Mouse (Mus musculus) adrenal gland, adult 8-10 months (tissue): Measurements from ENCODE around the gene H2-D1. TPM values are rescaled to one million over a fixed set of nuclear protein-coding genes. Genes with fewer than 3 reads are reported as not detected.
"Not testable (repeated sequence)": the region's sequence is repeated elsewhere in the genome, so short reads cannot be mapped to it uniquely, and the experiment has no call there.

Experiments
- DNase-seq: peaks from one replicate; pipeline ENCODE4 v3.0.0; 2022
- microRNA-seq, 2 experiments: library from miRNA; unstranded; fragments of <30 nt; microRNA quantifications; one replicate each; pipeline ENCODE4 v1.2.0; 2022
- total RNA-seq, 4 experiments: library from RNA; stranded (reverse); gene quantifications; 2 replicates each; pipeline ENCODE4 v1.2.4; 2022

H2-D1 gene
- total RNA-seq, 4 experiments from 2014 or later = 209 to 349 (median 279) TPM

DNA sequence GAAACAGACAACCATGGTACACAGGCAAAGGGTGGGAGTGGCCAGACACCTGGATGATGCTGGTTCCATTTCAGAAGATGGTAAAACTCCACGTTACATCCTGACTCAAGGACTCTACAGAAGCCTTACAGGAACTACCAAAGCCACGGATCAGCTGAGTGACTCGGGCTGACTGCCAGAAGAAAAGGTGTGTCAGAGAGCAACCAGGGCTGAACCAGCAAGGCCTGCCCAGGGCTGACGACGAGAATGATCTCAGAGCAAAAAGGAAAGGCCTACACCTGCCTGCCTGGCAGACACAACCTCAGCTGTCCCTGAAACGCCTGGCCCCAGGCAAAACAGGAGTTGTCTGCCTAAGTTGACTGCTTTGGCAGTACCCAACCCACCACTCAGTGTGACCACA, 41.9 kb downstream of the H2-D1 start:
- no peak for DNase-seq

DNA sequence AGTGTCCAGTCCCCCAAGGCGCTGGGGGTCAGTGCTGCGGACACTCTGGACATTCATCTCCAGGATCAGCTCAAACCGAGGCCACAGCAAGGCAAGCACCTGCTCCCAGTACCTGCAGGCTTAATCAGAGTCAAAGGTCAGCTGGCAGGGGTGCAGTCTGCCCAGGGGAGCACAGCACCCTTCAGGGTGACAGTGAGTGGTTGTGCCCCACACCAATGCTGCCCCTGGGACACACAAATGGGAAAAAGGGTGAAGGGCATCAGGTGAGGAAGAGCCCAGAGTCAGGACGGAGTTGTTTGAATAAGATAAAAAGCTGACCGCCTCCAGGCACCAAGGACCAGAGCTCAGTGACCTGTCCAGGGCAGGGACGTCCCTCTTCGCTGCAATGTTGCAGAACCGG, 42.4 kb downstream of the H2-D1 start:
- DNase-seq = not testable (repeated sequence)

Small RNA genes within 50 kb of the gene (microRNA-seq; reads per million reads assigned to microRNA genes)
- 0 to 0.34 reads per million in 2 experiments for gene Mir6975
- gene Mir8094 = 0 reads per million in 2 experiments

Other genes with a start within 250 kb of the H2-D1 start
- gene Vwa7, start 246.2 kb upstream of the H2-D1 start, total RNA-seq = 1 to 10 TPM in 2 of 4 experiments, under 1 TPM in 2; 0.75 to 1.8 (median 1.2) TPM
- 1 to 10 TPM in 2 of 4 experiments, under 1 TPM in 2; 0.91 to 2.8 (median 0.99) TPM for gene Sapcd1, start 234.7 kb upstream of the H2-D1 start, total RNA-seq
- gene Msh5, start 216.0 kb upstream of the H2-D1 start, total RNA-seq = 1 to 10 TPM in 3 of 4 experiments, under 1 TPM in 1; 0.73 to 4.0 (median 2.2) TPM
- 100 to 1,000 TPM in 2 of 4 experiments, 10 to 100 TPM in 2; 83.2 to 134 (median 113) TPM for gene Clic1, start 212.8 kb upstream of the H2-D1 start, total RNA-seq
- gene Ddah2, start 203.7 kb upstream of the H2-D1 start, total RNA-seq = 10 to 100 TPM; 12.4 to 29.5 (median 21.6) TPM
- gene Ly6g6c, start 197.3 kb upstream of the H2-D1 start, total RNA-seq = not detected
- not detected for gene Mpig6b, start 196.5 kb upstream of the H2-D1 start, total RNA-seq
- gene Ly6g6e, start 185.8 kb upstream of the H2-D1 start, total RNA-seq = not detected
- under 1 TPM in 2 of 4 experiments, not detected in 2; 0.46 to 0.68 TPM for gene Ly6g6d, start 184.7 kb upstream of the H2-D1 start, total RNA-seq
- gene Ly6g6f, start 177.1 kb upstream of the H2-D1 start, total RNA-seq = not detected
- gene Abhd16a, start 173.5 kb upstream of the H2-D1 start, total RNA-seq = 100 to 1,000 TPM in 2 of 4 experiments, 10 to 100 TPM in 2; 79.4 to 124 (median 103) TPM
- gene Ly6g5c, start 154.5 kb upstream of the H2-D1 start, total RNA-seq = not detected
- gene Ly6g5b, start 147.3 kb upstream of the H2-D1 start, total RNA-seq = under 1 TPM in 3 of 4 experiments, not detected in 1; 0.38 to 0.91 (median 0.40) TPM
- gene Gpank1, start 141.3 kb upstream of the H2-D1 start, total RNA-seq = 10 to 100 TPM; 12.6 to 17.9 (median 14.5) TPM
- 100 to 1,000 TPM; 196 to 224 (median 222) TPM for gene Csnk2b, start 140.7 kb upstream of the H2-D1 start, total RNA-seq
- gene D17H6S53E, start 136.4 kb upstream of the H2-D1 start, total RNA-seq = 10 to 100 TPM; 29.3 to 41.2 (median 39.6) TPM
- gene Apom, start 130.7 kb upstream of the H2-D1 start, total RNA-seq = under 1 TPM in 2 of 4 experiments, not detected in 2; 0.28 to 0.32 TPM
- gene Bag6, start 127.6 kb upstream of the H2-D1 start, total RNA-seq = 100 to 1,000 TPM; 354 to 477 (median 417) TPM
- 100 to 1,000 TPM; 241 to 340 (median 274) TPM for gene Prrc2a, start 97.8 kb upstream of the H2-D1 start, total RNA-seq
- 10 to 100 TPM in 2 of 4 experiments, 1 to 10 TPM in 2; 5.5 to 14.5 (median 10.5) TPM for gene Aif1, start 86.7 kb upstream of the H2-D1 start, total RNA-seq
- gene Lst1, start 74.3 kb upstream of the H2-D1 start, total RNA-seq = 10 to 100 TPM in 1 of 4 experiments, 1 to 10 TPM in 3; 4.7 to 11.3 (median 8.2) TPM
- 10 to 100 TPM in 1 of 4 experiments, 1 to 10 TPM in 3; 1.3 to 10.3 (median 4.5) TPM for gene Ltb, start 68.3 kb upstream of the H2-D1 start, total RNA-seq
- 1 to 10 TPM in 2 of 4 experiments, under 1 TPM in 2; 0.56 to 2.2 (median 0.89) TPM for gene Tnf, start 60.7 kb upstream of the H2-D1 start, total RNA-seq
- 1 to 10 TPM in 1 of 4 experiments, under 1 TPM in 3; 0.28 to 1.1 (median 0.63) TPM for gene Lta, start 57.4 kb upstream of the H2-D1 start, total RNA-seq
- gene Gm16181, start 41.9 kb upstream of the H2-D1 start, total RNA-seq = not detected
- gene Atp6v1g2, start 29.1 kb upstream of the H2-D1 start, total RNA-seq = 10 to 100 TPM in 1 of 4 experiments, 1 to 10 TPM in 3; 5.5 to 12.1 (median 7.4) TPM
- gene Nfkbil1, start 26.9 kb upstream of the H2-D1 start, total RNA-seq = 10 to 100 TPM; 17.4 to 20.2 (median 19.8) TPM
- gene Ddx39b, start 21.0 kb upstream of the H2-D1 start, total RNA-seq = 100 to 1,000 TPM; 181 to 239 (median 202) TPM
- gene H2-Q1, start 57.7 kb downstream of the H2-D1 start, total RNA-seq = 1 to 10 TPM; 3.6 to 5.8 (median 4.6) TPM
- gene H2-Q2, start 79.5 kb downstream of the H2-D1 start, total RNA-seq = 1 to 10 TPM; 1.7 to 2.7 (median 2.3) TPM
- gene H2-Q4, start 116.9 kb downstream of the H2-D1 start, total RNA-seq = 10 to 100 TPM; 26.9 to 46.7 (median 37.7) TPM
- gene H2-Q6, start 162.1 kb downstream of the H2-D1 start, total RNA-seq = 10 to 100 TPM in 2 of 4 experiments, 1 to 10 TPM in 2; 7.6 to 16.7 (median 11.1) TPM
- gene H2-Q7, start 176.4 kb downstream of the H2-D1 start, total RNA-seq = 10 to 100 TPM in 2 of 4 experiments, 1 to 10 TPM in 2; 7.6 to 11.5 (median 9.8) TPM
- gene H2-Q10, start 207.4 kb downstream of the H2-D1 start, total RNA-seq = 1 to 10 TPM; 1.9 to 7.9 (median 3.7) TPM
- under 1 TPM in 3 of 4 experiments, not detected in 1; 0.21 to 0.34 (median 0.23) TPM for gene Pou5f1, start 243.3 kb downstream of the H2-D1 start, total RNA-seq